Mouse (Mus musculus): ENCODE data around the gene Tex52. TPM values are rescaled to one million over a fixed set of nuclear protein-coding genes. Genes with fewer than 3 reads are reported as not detected.

Tex52 gene
- polyA plus RNA-seq, 1 experiment from 2014 or later, result 0.28 TPM

Other genes starting within 250 kb of the Tex52 start
- gene Tspan9, start 231.9 kb upstream of the Tex52 start, polyA plus RNA-seq (2015; fragmentation: Nextera tagmentation; extraction: Ambion mirVana), result 123 and 131 TPM in 2 replicates
- 1.6 and 2.8 TPM in 2 replicates for gene Tead4, start 74.6 kb upstream of the Tex52 start, polyA plus RNA-seq (2015; fragmentation: Nextera tagmentation; extraction: Ambion mirVana)
- 14.6 and 15.8 TPM in 2 replicates for gene Tulp3, start 19.6 kb upstream of the Tex52 start, polyA plus RNA-seq (2015; fragmentation: Nextera tagmentation; extraction: Ambion mirVana)
- 96.8 and 102 TPM in 2 replicates for gene Rhno1, start 12.5 kb upstream of the Tex52 start, polyA plus RNA-seq (2015; fragmentation: Nextera tagmentation; extraction: Ambion mirVana)
- gene Foxm1, start 12.5 kb upstream of the Tex52 start, polyA plus RNA-seq (2015; fragmentation: Nextera tagmentation; extraction: Ambion mirVana), result 23.2 and 27.3 TPM in 2 replicates
- gene Gm44596, start within 50 bp of the Tex52 start, polyA plus RNA-seq (2015; fragmentation: Nextera tagmentation; extraction: Ambion mirVana), result not detected in 2 replicates
- gene Nrip2, start 23.8 kb downstream of the Tex52 start, polyA plus RNA-seq (2015; fragmentation: Nextera tagmentation; extraction: Ambion mirVana), result 4.7 and 5.3 TPM in 2 replicates
- 28.5 and 29.0 TPM in 2 replicates for gene Itfg2, start 49.5 kb downstream of the Tex52 start, polyA plus RNA-seq (2015; fragmentation: Nextera tagmentation; extraction: Ambion mirVana)
- 407 and 470 TPM in 2 replicates for gene Fkbp4, start 63.2 kb downstream of the Tex52 start, polyA plus RNA-seq (2015; fragmentation: Nextera tagmentation; extraction: Ambion mirVana)
- gene Pzp, start 151.3 kb downstream of the Tex52 start, polyA plus RNA-seq (2015; fragmentation: Nextera tagmentation; extraction: Ambion mirVana), result 3.4 and 10.6 TPM in 2 replicates
- 3.3 and 6.4 TPM in 2 replicates for gene A2ml1, start 206.2 kb downstream of the Tex52 start, polyA plus RNA-seq (2015; fragmentation: Nextera tagmentation; extraction: Ambion mirVana)
- gene Klrb1a, start 248.1 kb downstream of the Tex52 start, polyA plus RNA-seq (2015; fragmentation: Nextera tagmentation; extraction: Ambion mirVana), result not detected in 2 replicates

Measured in stomach, embryonic 15.5 days (tissue).